Comparison of ENCODE assay signal across 8 mouse cellular contexts in the genomic region with DNA sequence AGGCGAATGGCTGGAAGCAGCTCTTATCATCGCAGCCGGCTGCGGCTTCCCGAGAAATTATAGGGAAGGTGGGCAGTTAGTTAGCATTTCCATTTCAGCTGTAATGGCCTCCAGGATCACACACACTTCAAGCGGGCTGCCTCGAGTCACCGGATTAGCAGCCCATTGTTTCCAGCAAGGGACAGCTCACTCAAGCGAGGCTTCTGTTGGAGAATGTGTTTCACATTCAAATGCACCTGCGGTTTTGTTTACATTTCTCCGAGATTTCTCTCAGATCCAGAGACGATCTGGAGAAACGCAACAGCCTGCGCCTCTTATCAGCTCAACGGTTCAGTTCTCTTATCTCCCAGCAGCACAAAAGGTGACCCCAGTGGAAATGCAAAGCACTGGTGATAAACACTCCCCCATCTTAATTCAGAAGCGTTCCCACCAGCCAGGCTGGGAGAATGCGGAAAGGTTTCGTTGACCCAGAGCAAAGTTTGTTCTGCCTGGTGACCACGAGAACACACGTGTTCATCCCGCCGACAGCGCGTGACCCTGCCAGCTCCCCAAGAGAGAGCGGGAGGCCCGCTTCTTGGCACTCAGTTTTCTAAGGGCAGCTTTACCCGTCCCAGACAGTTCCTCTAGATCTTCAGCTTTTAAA. TPM values are rescaled to one million over a fixed set of nuclear protein-coding genes. Genes with fewer than 3 reads are reported as not detected.
DNase-seq lines count a peak whose midpoint lies in the region; ATAC-seq and TF ChIP-seq lines count a peak whose summit lies in the region.

No protein-coding gene starts in this region.

- H3K4me3 ChIP-seq in forebrain, postnatal 0 days (ENCODE audit: low read depth, low read length) = peak overlapping the region; percentile 37
- peak overlapping the region; percentile 20; the same call in 1 of the 2 replicates for H3K4me3 ChIP-seq in lung, postnatal 0 days (ENCODE audit: low read depth, low read length)
- H3K4me3 ChIP-seq in stomach, embryonic 16.5 days (replicated peaks; ENCODE audit: low read length) = peak overlapping the region; percentile 38

- intact Hi-C loops in heart, postnatal 10 days (cut with DNase I) = no loop called here

- TF ChIP-seq CTCF in forebrain, postnatal 0 days (IDR thresholded peaks at IDR 0.05; ENCODE audit: low read depth) = no peak
- no peak for TF ChIP-seq CTCF in lung, postnatal 0 days (IDR thresholded peaks at IDR 0.05)

- peak; percentile 96 for DNase-seq in heart, adult 11 months
- DNase-seq in heart, postnatal 10 days = no peak
- peak; percentile 40 for DNase-seq in adrenal gland, postnatal 25 days
- peak; percentile 42 for DNase-seq in forebrain, postnatal 0 days
- DNase-seq in kidney, adult 8-10 months = peak; percentile 81 to 86
- DNase-seq in lung, postnatal 0 days (ENCODE audit: low spot score) = peak; percentile 51

- WGBS in forebrain, postnatal 0 days = 2% methylated on average over 27 of the region's 27 CpGs
- WGBS in lung, postnatal 0 days = 7% methylated on average over 27 of the region's 27 CpGs
- WGBS in stomach, embryonic 16.5 days = 3% methylated on average over 27 of the region's 27 CpGs

- no peaks in the 10 kb centered on the region for H3K27me3 ChIP-seq in forebrain, postnatal 0 days (ENCODE audit: insufficient read depth, low read length)
- H3K27me3 ChIP-seq in lung, postnatal 0 days (replicated peaks; ENCODE audit: insufficient read depth, low read length) = no peaks in the 10 kb centered on the region
- no peaks in the 10 kb centered on the region for H3K27me3 ChIP-seq in stomach, embryonic 16.5 days (ENCODE audit: control insufficient read depth, insufficient read depth, low read length)

- H3K9ac ChIP-seq in forebrain, postnatal 0 days = peak overlapping the region; percentile 49
- 0 out of 2 replicates have a peak overlapping the region, but pooled peaks have one; percentile 8 for H3K9ac ChIP-seq in lung, postnatal 0 days (replicated peaks; ENCODE audit: low read depth)
- H3K9ac ChIP-seq in stomach, embryonic 16.5 days (ENCODE audit: low read length) = peak overlapping the region; percentile 46; the same call in 1 of the 2 replicates

- TF ChIP-seq EP300 in lung, postnatal 0 days (IDR thresholded peaks at IDR 0.05) = no peak

- peak; percentile 55 for ATAC-seq in forebrain, postnatal 0 days
- peak; percentile 58; the same call in 1 of the 2 replicates for ATAC-seq in lung, postnatal 0 days
- peak; percentile 54; the same call in 1 of the 2 replicates for ATAC-seq in stomach, embryonic 16.5 days (ENCODE audit: insufficient read depth, low FRiP score)
- no peak for ATAC-seq in cerebellum, adult (ENCODE audit: insufficient number of reproducible peaks, low FRiP score, low TSS enrichment)

- H3K4me1 ChIP-seq in forebrain, postnatal 0 days (ENCODE audit: insufficient read depth) = no peaks in the 10 kb centered on the region
- peaks cover 7% of the 10 kb centered on the region; the same call in 1 of the 2 replicates for H3K4me1 ChIP-seq in lung, postnatal 0 days (ENCODE audit: insufficient read depth, low read depth, low read length)
- peaks cover 14% of the 10 kb centered on the region for H3K4me1 ChIP-seq in stomach, embryonic 16.5 days (ENCODE audit: control insufficient read depth, insufficient read depth, low read length)

- H3K4me2 ChIP-seq in forebrain, postnatal 0 days (ENCODE audit: low read depth) = peak overlapping the region; percentile 64
- peak overlapping the region; percentile 52 for H3K4me2 ChIP-seq in lung, postnatal 0 days (replicated peaks; ENCODE audit: low read depth, low read length)
- peak overlapping the region; percentile 53 for H3K4me2 ChIP-seq in stomach, embryonic 16.5 days (ENCODE audit: low read depth, low read length)

- H3K36me3 ChIP-seq in forebrain, postnatal 0 days (ENCODE audit: insufficient read depth) = no peaks in the 10 kb centered on the region
- no peaks in the 10 kb centered on the region for H3K36me3 ChIP-seq in lung, postnatal 0 days (ENCODE audit: insufficient read depth, low read length)
- no peaks in the 10 kb centered on the region for H3K36me3 ChIP-seq in stomach, embryonic 16.5 days (ENCODE audit: control insufficient read depth, insufficient read depth, low read length)

- no peaks in the 10 kb centered on the region for H3K9me3 ChIP-seq in forebrain, postnatal 0 days (ENCODE audit: low read length)
- H3K9me3 ChIP-seq in lung, postnatal 0 days (ENCODE audit: low read length) = no peaks in the 10 kb centered on the region
- H3K9me3 ChIP-seq in stomach, embryonic 16.5 days (replicated peaks; ENCODE audit: control insufficient read depth, low read length) = no peaks in the 10 kb centered on the region

- no peak overlapping the region for H3K27ac ChIP-seq in forebrain, postnatal 0 days (ENCODE audit: low read depth, low read length)
- H3K27ac ChIP-seq in lung, postnatal 0 days (ENCODE audit: low read length) = no peak overlapping the region; the same call in 1 of the 2 replicates
- peak overlapping the region; percentile 70 for H3K27ac ChIP-seq in stomach, embryonic 16.5 days (ENCODE audit: low read length)

RNA-seq across cellular contexts. Expression of gene Tnfsf10, which starts 33.6 kb away (rescaled TPM):
- 10 to 100 TPM; 10.6 to 19.0 TPM for total RNA-seq in heart, postnatal 10 days (2021)
- 10.8 and 11.3 TPM in 2 replicates for total RNA-seq in adrenal gland, postnatal 25 days (2021)
- 0.69 and 0.76 TPM in 2 replicates for total RNA-seq in forebrain, postnatal 0 days (2014; rRNA removed)
- polyA plus RNA-seq in forebrain, postnatal 0 days (2015; fragmentation: Nextera tagmentation; extraction: Ambion mirVana) = 0.19 and 0.38 TPM in 2 replicates
- 8.1 and 10.5 TPM in 2 replicates for polyA plus RNA-seq in lung, postnatal 0 days (2015; fragmentation: Nextera tagmentation; extraction: Ambion mirVana)
- 0.40 and 0.62 TPM in 2 replicates for polyA plus RNA-seq in stomach, embryonic 16.5 days (2015; fragmentation: Nextera tagmentation; extraction: Ambion mirVana)

Comparison
In these comparisons a context has a peak if more than half of its experiments do, and no peak if none do; other contexts are left out.
1. DNase-seq: peak in heart, adult 11 months (single experiment), adrenal gland, postnatal 25 days (single experiment), forebrain, postnatal 0 days (single experiment), kidney, adult 8-10 months (2 of 2) and lung, postnatal 0 days (single experiment); none in heart, postnatal 10 days (0 of 2).
2. Peak in every context shown above with its lines, with median percentiles within 50 percentile points of each other: H3K4me2 ChIP-seq, H3K4me3 ChIP-seq and H3K9ac ChIP-seq.